Mouse (Mus musculus) heart, embryonic 14.5 days (tissue): ENCODE results near the gene Eva1c. TPM values are rescaled to one million over a fixed set of nuclear protein-coding genes. Genes with fewer than 3 reads are reported as not detected.

Source experiments
- ATAC-seq: fragments of 200-750 bp; cut with Nextera tagmentation; 2 replicates; pipeline ENCODE4 v1.8.0; 2017; ENCODE audit warnings: low read depth, moderate TSS enrichment; ENCODE audit not compliant: insufficient number of reproducible peaks, insufficient read depth, low FRiP score
- H3K27ac ChIP-seq, 2 experiments: fragments of 200-500 bp in 1 of 2; fragments of 300-500 bp in 1 of 2; sonication (generic) in 1 of 2; replicated peaks in 1 of 2; 2 replicates each; pipeline ENCODE4 v1.5.1; 2012 to 2014; ENCODE audit warnings: low read depth in 2 of 2, low read length in 2 of 2, control low read depth in 1 of 2, mild to moderate bottlenecking in 1 of 2, mixed read lengths in 1 of 2; ENCODE audit not compliant: control insufficient read depth in 1 of 2, insufficient read depth in 1 of 2
- H3K27me3 ChIP-seq: fragments of 300-500 bp; sonication (generic); 2 replicates; pipeline ENCODE4 v1.6.1; 2014; ENCODE audit warnings: mild to moderate bottlenecking, low read length, control low read depth; ENCODE audit not compliant: control insufficient read depth, insufficient read depth
- H3K36me3 ChIP-seq: fragments of 300-500 bp; sonication (generic); 2 replicates; pipeline ENCODE4 v1.6.1; 2014; ENCODE audit warnings: mild to moderate bottlenecking, control low read depth, low read length, mixed read lengths; ENCODE audit not compliant: control insufficient read depth, insufficient read depth
- H3K4me1 ChIP-seq, 2 experiments: fragments of 200-500 bp in 1 of 2; fragments of 300-500 bp in 1 of 2; sonication (generic) in 1 of 2; 2 replicates each; pipeline ENCODE4 v1.6.1; 2012 to 2014; ENCODE audit warnings: low read length in 2 of 2, control low read depth in 1 of 2, mixed read lengths in 1 of 2; ENCODE audit not compliant: control insufficient read depth in 2 of 2, insufficient read depth in 2 of 2
- H3K4me2 ChIP-seq: fragments of 300-500 bp; sonication (generic); 2 replicates; pipeline ENCODE4 v1.6.1; 2014; ENCODE audit warnings: mild to moderate bottlenecking, low read length
- H3K4me3 ChIP-seq, 2 experiments: fragments of 200-500 bp in 1 of 2; fragments of 300-500 bp in 1 of 2; sonication (generic) in 1 of 2; 2 replicates each; pipeline ENCODE4 v1.5.1; 2012 to 2014; ENCODE audit warnings: low read length in 2 of 2, mild to moderate bottlenecking in 2 of 2, control low read depth in 1 of 2, low read depth in 1 of 2, moderate library complexity in 1 of 2; ENCODE audit not compliant: control insufficient read depth in 1 of 2, insufficient read depth in 1 of 2
- H3K9ac ChIP-seq: fragments of 300-500 bp; sonication (generic); 2 replicates; pipeline ENCODE4 v1.6.1; 2014; ENCODE audit warnings: mild to moderate bottlenecking, low read length
- H3K9me3 ChIP-seq: fragments of 300-500 bp; sonication (generic); 2 replicates; pipeline ENCODE4 v1.6.1; 2016; ENCODE audit warnings: low read length, control low read depth; ENCODE audit not compliant: control insufficient read depth
- WGBS: fragments of 180-500 bp; shearing (Covaris S2); extraction: QIAGEN DNeasy Blood & Tissue Kit; methylation state at CpG from one replicate; pipeline ENCODE4 v1.1.7; 2014; 5-methylcytosine and 5-hydroxymethylcytosine counted together
- polyA plus RNA-seq: library from polyadenylated mRNA; unstranded; fragments of >200 nt; fragmentation: Nextera tagmentation; extraction: Ambion mirVana; gene quantifications from 2 replicates; pipeline ENCODE4 v1.2.1, GENCODE M21; 2014

The Eva1c gene
- polyA plus RNA-seq, 1 experiment from 2014 or later: 3.3 TPM

DNA sequence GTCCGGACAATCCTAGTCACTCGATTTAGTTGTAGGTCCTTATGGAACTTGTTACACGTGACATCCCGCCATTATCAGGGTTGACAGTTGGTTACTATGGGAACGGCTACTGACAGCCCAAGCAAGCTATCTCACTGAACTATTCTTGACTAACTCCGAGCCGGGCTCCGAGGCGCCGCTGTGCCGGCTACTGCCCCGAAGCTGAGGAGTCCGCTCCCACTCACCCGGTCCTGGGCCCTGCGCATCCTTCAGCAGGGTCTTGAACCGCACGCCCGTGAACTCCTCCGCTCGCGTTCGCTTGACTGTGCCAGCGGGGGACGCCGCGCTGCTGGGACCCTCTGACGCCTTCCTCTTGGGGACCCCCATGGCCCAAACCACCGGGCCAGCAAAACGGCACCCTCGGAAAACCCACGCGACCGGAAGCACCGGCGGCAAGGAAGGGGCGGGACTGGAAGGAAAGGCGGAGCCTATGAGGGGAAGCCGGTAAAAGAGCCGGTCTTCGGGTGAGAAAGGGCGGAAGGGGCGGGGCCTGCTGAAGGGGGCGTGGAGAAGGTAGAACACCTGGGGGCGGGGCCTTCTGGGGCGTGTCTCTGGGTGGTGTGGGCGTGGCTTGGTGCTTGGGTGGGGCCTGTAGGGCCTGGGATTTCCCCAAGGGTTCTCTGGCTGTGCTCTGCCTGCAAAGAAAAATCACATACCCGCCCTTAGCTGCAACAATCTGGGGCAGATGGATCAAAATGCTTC is 16.4 kb upstream of the Eva1c start, which contains the start of gene Urb1:
Urb1 (minus strand) TSS at position 439 of the 741 bp plus-strand sequence.
- H3K27ac ChIP-seq: peak within 1 kb of the TSS; percentile 89 to 91
- WGBS: under 1% methylated on average over 47 of the region's 47 CpGs
- peaks cover 5 to 14% of the 10 kb centered on the region in 2 experiments for H3K4me1 ChIP-seq
- H3K36me3 ChIP-seq: peaks cover 4% of the 10 kb centered on the region
- H3K4me3 ChIP-seq: peak within 1 kb of the TSS; percentile 91 to 93
- H3K27me3 ChIP-seq: no peaks in the 10 kb centered on the region
- H3K9ac ChIP-seq: peak within 1 kb of the TSS; percentile 80
- ATAC-seq: peak; percentile 90
- no peaks in the 10 kb centered on the region for H3K9me3 ChIP-seq
- peak within 1 kb of the TSS; percentile 85 for H3K4me2 ChIP-seq

DNA sequence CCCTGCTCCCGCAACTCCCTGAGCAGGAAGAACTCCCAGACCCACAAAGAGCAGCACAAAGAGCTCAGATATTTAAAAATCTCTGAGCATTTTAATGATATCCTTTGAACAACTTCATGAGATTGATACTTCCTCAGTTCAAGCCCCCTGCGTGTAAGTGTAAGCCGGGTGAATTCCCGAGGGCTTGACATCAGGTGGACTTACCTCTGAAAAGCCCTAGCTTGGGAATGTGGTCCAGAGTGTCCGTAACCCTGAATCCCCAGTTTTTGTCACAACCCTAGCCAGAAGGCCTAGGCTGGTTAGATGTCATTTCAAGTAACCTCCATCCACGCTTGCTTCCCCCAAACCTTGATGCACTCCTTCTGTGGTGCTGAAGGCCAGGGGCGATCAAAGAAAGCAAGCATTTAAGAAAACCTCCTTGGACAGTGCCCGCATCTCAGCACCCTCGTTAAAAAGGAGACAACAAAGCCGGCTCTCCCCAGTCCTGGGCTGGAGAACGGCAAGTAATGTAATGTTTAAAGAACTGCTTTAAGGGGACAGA is 15.7 kb upstream of the Eva1c start:
- H3K9me3 ChIP-seq: no peaks in the 10 kb centered on the region
- WGBS: 44% methylated on average over 11 of the region's 11 CpGs
- peak overlapping the region; percentile 91 to 93 for H3K4me3 ChIP-seq
- peak overlapping the region; percentile 71 to 91 for H3K27ac ChIP-seq
- peak overlapping the region; percentile 80 for H3K9ac ChIP-seq
- no peak for ATAC-seq
- H3K4me2 ChIP-seq: peak overlapping the region; percentile 85
- no peaks in the 10 kb centered on the region for H3K36me3 ChIP-seq
- peaks cover 5 to 14% of the 10 kb centered on the region in 2 experiments for H3K4me1 ChIP-seq
- no peaks in the 10 kb centered on the region for H3K27me3 ChIP-seq

DNA sequence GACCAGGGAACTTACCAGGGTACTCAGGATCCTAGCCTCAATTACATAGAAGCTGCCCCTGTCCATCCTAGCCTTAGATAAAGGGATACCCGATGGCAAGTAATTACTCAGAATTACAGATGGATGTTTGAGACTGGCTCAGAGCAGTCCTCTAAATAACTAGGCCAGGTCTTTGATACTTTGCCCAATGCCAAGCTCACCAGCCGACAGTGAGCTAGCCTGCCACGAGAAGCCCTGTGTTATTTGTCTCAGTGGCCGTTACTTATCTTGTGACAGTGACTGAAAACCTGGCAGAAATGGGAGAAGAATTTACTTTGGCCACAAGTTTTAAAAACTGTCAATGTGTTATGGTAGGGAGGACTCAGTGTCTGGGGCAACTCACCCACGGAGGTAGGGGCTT is 14.4 kb upstream of the Eva1c start:
- H3K4me2 ChIP-seq: no peak overlapping the region
- H3K27me3 ChIP-seq: no peaks in the 10 kb centered on the region
- no peak for ATAC-seq
- 72% methylated on average over 5 of the region's 5 CpGs for WGBS
- peaks cover 5 to 14% of the 10 kb centered on the region in 2 experiments for H3K4me1 ChIP-seq
- no peaks in the 10 kb centered on the region for H3K36me3 ChIP-seq
- no peak overlapping the region for H3K9ac ChIP-seq
- no peak overlapping the region for H3K27ac ChIP-seq
- no peaks in the 10 kb centered on the region for H3K9me3 ChIP-seq
- H3K4me3 ChIP-seq: no peak overlapping the region

DNA sequence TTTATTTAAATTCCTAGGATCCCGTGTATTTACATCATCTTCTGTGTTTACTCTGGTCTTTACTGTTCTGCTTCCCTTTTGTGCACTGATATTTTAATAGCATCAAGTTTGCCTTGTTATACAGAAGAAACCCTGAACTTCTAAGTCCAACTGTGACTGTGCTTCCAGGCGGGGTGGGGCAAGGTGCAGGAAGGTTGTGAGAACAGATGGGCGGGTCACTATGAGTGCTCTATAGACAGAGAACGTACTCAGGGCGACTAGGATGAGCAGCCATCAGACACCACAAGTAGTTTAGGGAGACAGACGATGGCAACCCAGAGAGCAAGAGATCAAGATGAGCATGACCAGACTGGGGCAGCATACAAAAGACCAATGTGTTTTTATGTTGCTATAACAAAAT is 6.2 kb upstream of the Eva1c start:
- Histone ChIP-seq H3K27me3 (no peaks in the 10 kb centered on the region), H3K9me3 (no peaks in the 10 kb centered on the region), H3K4me3 (no peak overlapping the region), H3K4me1 (no peaks in the 10 kb centered on the region; a peak in 1 of 4 replicates), H3K4me2 (no peak overlapping the region), H3K36me3 (no peaks in the 10 kb centered on the region), H3K9ac (no peak overlapping the region), H3K27ac (no peak overlapping the region)
- 74% methylated on average over 6 of the region's 6 CpGs for WGBS
- no peak for ATAC-seq

DNA sequence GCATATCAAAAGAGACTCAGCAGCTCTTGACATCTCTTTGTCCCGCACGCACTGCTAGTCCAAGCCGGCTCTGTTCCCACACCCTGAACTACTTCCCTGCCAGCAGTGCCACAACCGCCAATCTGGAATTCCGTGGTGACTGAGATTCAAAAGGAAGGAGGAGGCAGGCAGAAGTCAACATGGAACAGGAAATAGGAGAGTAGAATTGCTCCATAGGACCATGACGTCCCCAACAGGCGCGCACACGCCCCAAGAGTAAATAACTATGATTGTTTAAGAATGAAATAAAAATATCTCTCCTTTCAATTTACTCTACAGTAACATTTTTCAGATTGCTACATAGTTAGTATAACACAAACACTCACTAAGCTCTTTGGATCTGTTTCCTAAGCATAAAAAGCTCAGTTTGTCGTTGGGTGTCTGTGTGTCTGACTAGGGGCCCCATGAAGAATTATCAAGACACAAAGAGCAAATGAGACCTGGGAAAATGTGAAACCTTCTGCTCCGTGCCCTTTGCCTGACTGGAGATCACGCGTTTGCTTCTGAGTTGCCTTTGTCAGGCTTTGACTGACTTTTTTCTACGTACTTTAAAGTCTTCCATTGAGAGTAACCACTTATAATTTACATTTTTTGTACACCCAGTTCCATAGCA is 5.3 kb upstream of the Eva1c start:
- no peak for ATAC-seq
- H3K4me1 ChIP-seq: no peaks in the 10 kb centered on the region; a peak in 1 of 4 replicates
- H3K4me3 ChIP-seq: no peak overlapping the region
- no peaks in the 10 kb centered on the region for H3K36me3 ChIP-seq
- WGBS: 75% methylated on average over 14 of the region's 14 CpGs
- H3K4me2 ChIP-seq: no peak overlapping the region
- H3K27me3 ChIP-seq: no peaks in the 10 kb centered on the region
- no peak overlapping the region for H3K27ac ChIP-seq
- no peaks in the 10 kb centered on the region for H3K9me3 ChIP-seq
- H3K9ac ChIP-seq: no peak overlapping the region

DNA sequence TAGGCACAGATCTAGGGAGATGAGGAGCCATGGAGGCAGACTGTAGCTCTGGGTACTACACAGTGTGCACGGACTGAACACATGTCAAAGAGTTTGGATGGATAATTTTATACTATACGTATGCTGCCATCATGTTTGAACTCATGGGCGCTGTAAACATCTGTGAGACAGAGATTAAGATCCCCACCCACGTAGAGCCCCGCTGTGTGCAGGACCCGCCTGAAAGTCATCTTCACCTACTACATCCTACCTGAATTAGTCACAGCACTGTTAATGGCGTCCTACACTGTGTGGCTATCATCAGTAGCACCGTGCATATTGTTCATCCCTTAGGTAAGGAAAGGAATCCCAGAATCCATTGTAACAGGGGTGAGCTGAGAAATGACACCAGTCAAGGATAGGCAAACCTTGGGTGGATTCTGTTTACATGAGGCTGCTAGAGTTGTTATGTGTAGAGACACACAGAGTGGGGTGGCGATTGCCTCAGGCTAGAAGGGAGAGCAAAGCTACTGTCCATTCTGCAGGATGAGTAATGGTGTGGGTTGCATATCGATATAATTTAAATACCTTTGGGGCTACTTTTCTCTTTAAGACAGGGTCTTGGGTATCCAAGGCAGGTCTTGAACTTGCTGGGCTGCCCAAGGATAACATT is 4.1 kb upstream of the Eva1c start:
- no peak overlapping the region for H3K27ac ChIP-seq
- no peaks in the 10 kb centered on the region for H3K27me3 ChIP-seq
- ATAC-seq: no peak
- H3K36me3 ChIP-seq: no peaks in the 10 kb centered on the region
- no peak overlapping the region for H3K4me2 ChIP-seq
- H3K4me3 ChIP-seq: no peak overlapping the region
- WGBS: 87% methylated on average over 10 of the region's 10 CpGs
- no peaks in the 10 kb centered on the region for H3K9me3 ChIP-seq
- no peaks in the 10 kb centered on the region; a peak in 1 of 4 replicates for H3K4me1 ChIP-seq
- no peak overlapping the region for H3K9ac ChIP-seq

DNA sequence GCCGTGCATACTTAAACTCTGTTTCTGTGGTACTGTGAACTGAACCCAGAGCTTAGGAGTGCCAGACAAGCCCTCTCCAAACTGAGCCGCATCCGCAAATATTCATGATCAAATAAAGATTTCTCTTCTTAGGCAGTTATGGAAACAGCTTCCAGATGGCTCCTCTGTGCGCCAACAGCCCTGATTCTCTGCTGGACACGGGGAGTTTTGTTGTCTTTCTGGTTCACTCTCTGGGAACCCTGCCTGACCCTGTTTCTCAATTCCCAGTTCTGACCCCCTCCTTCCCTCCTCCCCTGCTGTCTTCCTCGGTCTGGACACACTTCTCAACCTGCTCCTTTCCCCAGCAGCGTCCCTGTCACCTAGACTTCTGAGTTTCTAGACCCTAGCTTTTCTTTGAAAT is 3.5 kb upstream of the Eva1c start:
- no peak overlapping the region for H3K4me3 ChIP-seq
- no peak overlapping the region for H3K9ac ChIP-seq
- ATAC-seq: no peak
- H3K9me3 ChIP-seq: no peaks in the 10 kb centered on the region
- no peak overlapping the region for H3K27ac ChIP-seq
- no peaks in the 10 kb centered on the region; a peak in 1 of 4 replicates for H3K4me1 ChIP-seq
- no peak overlapping the region for H3K4me2 ChIP-seq
- no peaks in the 10 kb centered on the region for H3K36me3 ChIP-seq
- no peaks in the 10 kb centered on the region for H3K27me3 ChIP-seq
- WGBS: 67% methylated on average over 7 of the region's 7 CpGs
